Mouse (Mus musculus) myocyte (in vitro differentiated cells): ENCODE measurements around the gene Selenoo. TPM values are rescaled to one million over a fixed set of nuclear protein-coding genes. Genes with fewer than 3 reads are reported as not detected.

Source experiments
- H3K27me3 ChIP-seq: one replicate; pipeline ENCODE4 v1.6.1; 2011; ENCODE audit not compliant: control insufficient read depth, insufficient read depth, insufficient read length
- H3K36me3 ChIP-seq: one replicate; pipeline ENCODE4 v1.6.1; 2011; ENCODE audit not compliant: control insufficient read depth, insufficient read depth
- H3K4me2 ChIP-seq: one replicate; pipeline ENCODE4 v1.6.1; 2011; ENCODE audit warnings: low read depth, control low read depth
- H3K4me3 ChIP-seq: one replicate; pipeline ENCODE4 v1.5.1; 2011; ENCODE audit warnings: mild to moderate bottlenecking, control low read depth, moderate library complexity
- H3K79me2 ChIP-seq: one replicate; pipeline ENCODE4 v1.6.1; 2011; ENCODE audit not compliant: control insufficient read depth, insufficient read depth
- H3ac ChIP-seq: one replicate; pipeline ENCODE4 v1.6.1; 2011; ENCODE audit not compliant: control insufficient read depth, insufficient read length
- CEBPB ChIP-seq: IDR thresholded peaks from 2 replicates; pipeline ENCODE4 v1.6.1; 2011; ENCODE audit warnings: mild to moderate bottlenecking, moderate library complexity; ENCODE audit not compliant: poor library complexity, insufficient read depth, severe bottlenecking
- MAX ChIP-seq: IDR thresholded peaks from one replicate; pipeline ENCODE4 v1.6.1; 2011; ENCODE audit warnings: low read depth, mild to moderate bottlenecking, control low read depth
- MYOD1 ChIP-seq, 3 experiments: IDR thresholded peaks; one replicate each; pipeline ENCODE4 v1.6.1; 2011; ENCODE audit warnings: control low read depth in 2 of 3, low read depth in 2 of 3, mild to moderate bottlenecking in 2 of 3, moderate library complexity in 1 of 3; ENCODE audit not compliant: insufficient read length in 2 of 3, control insufficient read depth in 1 of 3
- MYOG ChIP-seq, 3 experiments: IDR thresholded peaks; one replicate each; pipeline ENCODE4 v1.6.1; 2011; ENCODE audit warnings: control low read depth in 2 of 3, low read depth in 2 of 3, mild to moderate bottlenecking in 2 of 3; ENCODE audit not compliant: insufficient read length in 2 of 3, control insufficient read depth in 1 of 3, insufficient read depth in 1 of 3
- POLR2A ChIP-seq: IDR thresholded peaks from one replicate; pipeline ENCODE4 v1.6.1; 2011; ENCODE audit warnings: low read depth, mild to moderate bottlenecking, control low read depth, moderate library complexity; ENCODE audit not compliant: insufficient read length
- POLR2AphosphoS2 ChIP-seq: IDR thresholded peaks from one replicate; pipeline ENCODE4 v1.6.1; 2011; ENCODE audit warnings: low read depth, control low read depth; ENCODE audit not compliant: insufficient read length
- REST ChIP-seq: IDR thresholded peaks from one replicate; pipeline ENCODE4 v1.6.1; 2011; ENCODE audit warnings: mild to moderate bottlenecking, control low read depth, moderate library complexity; ENCODE audit not compliant: insufficient read depth, insufficient read length
- SRF ChIP-seq: IDR thresholded peaks from one replicate; pipeline ENCODE4 v1.6.1; 2011; ENCODE audit warnings: low read depth; ENCODE audit not compliant: control insufficient read depth, insufficient read length
- TCF12 ChIP-seq: IDR thresholded peaks from one replicate; pipeline ENCODE4 v1.6.1; 2011; ENCODE audit warnings: mild to moderate bottlenecking, control low read depth; ENCODE audit not compliant: poor library complexity, insufficient read depth, severe bottlenecking
- TCF3 ChIP-seq: IDR thresholded peaks from one replicate; pipeline ENCODE4 v1.6.1; 2011; ENCODE audit warnings: low read depth, control low read depth; ENCODE audit not compliant: insufficient read length
- USF1 ChIP-seq: IDR thresholded peaks from one replicate; pipeline ENCODE4 v1.6.1; 2011; ENCODE audit warnings: low read depth, mild to moderate bottlenecking, control low read depth, moderate library complexity
- polyA plus RNA-seq: library from polyadenylated mRNA; unstranded; fragments of >200 nt; fragmentation: generic; extraction: Trizol; gene quantifications from one replicate; pipeline ENCODE4 v1.2.1, GENCODE M21; 2012; ENCODE audit warnings: missing spikeins

Selenoo gene
- polyA plus RNA-seq, 1 experiment, result 23.8 TPM

DNA sequence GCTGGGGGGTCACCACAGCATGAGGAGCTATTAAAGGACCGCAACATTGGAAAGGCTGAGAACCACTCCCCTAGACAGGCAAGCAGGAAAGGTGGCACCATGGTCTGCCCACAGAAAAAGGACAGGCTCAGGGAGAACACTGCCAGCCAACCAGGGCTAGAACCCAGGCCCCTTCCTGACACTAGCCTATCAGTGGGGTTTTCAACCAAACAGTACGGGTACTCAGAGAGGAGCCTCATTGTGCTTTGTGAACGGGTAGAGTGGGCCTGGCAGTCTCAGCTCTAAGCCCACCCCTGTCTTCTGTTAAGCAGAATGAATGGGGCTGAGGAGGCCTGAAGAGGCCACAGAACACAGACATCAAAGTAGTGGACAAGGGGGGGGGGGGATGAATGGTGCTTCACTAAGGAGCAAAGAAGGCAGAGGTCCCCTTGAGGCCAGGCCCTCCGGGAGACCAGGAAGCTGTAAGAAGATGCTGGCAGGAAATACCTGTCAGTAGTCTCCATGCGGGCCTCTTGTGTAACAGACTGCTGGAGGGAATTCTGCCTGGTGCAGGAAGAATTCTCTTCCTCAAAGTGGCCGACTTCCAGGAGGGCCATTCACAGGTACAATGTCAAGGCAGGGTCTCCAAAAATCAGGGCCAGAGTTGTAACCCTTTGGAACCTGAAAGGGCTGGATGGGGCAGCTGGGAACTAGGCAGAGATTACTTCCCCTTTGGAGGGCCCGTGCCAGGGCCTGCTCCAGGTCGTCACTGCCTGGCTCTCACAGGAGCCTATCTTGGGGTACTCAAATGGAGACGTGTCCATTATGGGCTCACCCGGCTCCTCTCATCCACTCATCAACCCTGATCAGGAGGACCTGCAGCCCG, 14.0 kb upstream of the Selenoo start, which contains the start of gene Trabd:
TSS of gene Trabd (plus strand) at position 512 of the 865 bp plus-strand sequence.
- H3K4me3 ChIP-seq, result peak within 1 kb of the TSS; percentile 87
- peak within 1 kb of the TSS; percentile 98 for H3K4me2 ChIP-seq
- peaks cover 2% of the 10 kb centered on the region for H3K27me3 ChIP-seq
- H3K79me2 ChIP-seq, result peaks cover 38% of the 10 kb centered on the region
- TF ChIP-seq MYOG (IDR thresholded peaks at IDR 0.05; ENCODE audit: control insufficient read depth in 1 of 3, insufficient read depth in 1 of 3, insufficient read length in 2 of 3, low read depth in 2 of 3), result no peak
- TF ChIP-seq TCF3, result no peak
- no peak for TF ChIP-seq TCF12
- no peak for TF ChIP-seq MAX
- no peak for TF ChIP-seq CEBPB
- no peak for TF ChIP-seq USF1
- no peak for TF ChIP-seq POLR2AphosphoS2
- no peak for TF ChIP-seq POLR2A
- TF ChIP-seq MYOD1 (IDR thresholded peaks at IDR 0.05; ENCODE audit: control insufficient read depth in 1 of 3, insufficient read length in 2 of 3, low read depth in 2 of 3), result no peak
- no peak for TF ChIP-seq SRF
- H3ac ChIP-seq, result peak within 1 kb of the TSS; percentile 68
- H3K36me3 ChIP-seq, result no peaks in the 10 kb centered on the region

DNA sequence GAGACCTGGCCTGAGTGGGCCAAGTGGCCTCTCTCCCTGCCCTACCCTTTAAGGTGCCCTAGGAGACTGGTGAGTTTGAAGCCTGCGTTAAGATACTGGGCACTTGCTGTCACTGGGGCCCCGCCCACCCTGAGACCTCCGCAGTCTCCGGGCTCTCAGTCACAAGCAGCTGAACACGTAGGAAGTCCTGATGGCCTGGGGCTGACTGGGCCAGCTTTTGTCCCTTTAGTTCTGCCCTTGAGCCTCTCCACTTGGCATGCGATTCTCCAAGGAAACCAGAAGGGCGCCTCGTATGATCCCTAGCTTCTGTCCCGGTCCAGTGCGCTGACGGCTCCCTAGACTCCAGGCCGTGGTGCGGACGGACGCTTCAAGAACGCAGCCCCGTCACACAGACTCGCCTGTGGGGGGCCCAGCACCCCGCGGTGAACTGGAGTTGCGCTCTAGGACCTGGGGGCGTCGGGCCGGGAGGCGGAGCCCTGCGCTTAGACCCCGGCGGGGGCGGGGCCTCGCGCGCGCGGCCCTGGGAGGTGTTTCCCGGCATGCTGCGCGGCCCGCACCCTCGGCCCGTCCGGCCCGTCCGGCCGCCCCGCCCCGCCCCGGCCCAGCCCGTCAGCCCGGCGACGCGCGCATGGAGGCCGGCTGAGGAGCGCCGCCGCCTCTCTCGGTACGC, 13.3 kb upstream of the Selenoo start:
- Histone ChIP-seq H3K4me2 (peak overlapping the region; percentile 98), H3K79me2 (peaks cover 44% of the 10 kb centered on the region)
- no peak for TF ChIP-seq MAX
- TF ChIP-seq MYOD1 (IDR thresholded peaks at IDR 0.05; ENCODE audit: control insufficient read depth in 1 of 3, insufficient read length in 2 of 3, low read depth in 2 of 3), result peak in 1 of 3 experiments; percentile 40
- TF ChIP-seq MYOG (IDR thresholded peaks at IDR 0.05; ENCODE audit: control insufficient read depth in 1 of 3, insufficient read depth in 1 of 3, insufficient read length in 2 of 3, low read depth in 2 of 3), result no peak
- TF ChIP-seq REST, result no peak
- TF ChIP-seq POLR2AphosphoS2, result peak; percentile 55
- TF ChIP-seq TCF3, result no peak
- TF ChIP-seq POLR2A, result peak; percentile 72
- TF ChIP-seq CEBPB, result no peak

DNA sequence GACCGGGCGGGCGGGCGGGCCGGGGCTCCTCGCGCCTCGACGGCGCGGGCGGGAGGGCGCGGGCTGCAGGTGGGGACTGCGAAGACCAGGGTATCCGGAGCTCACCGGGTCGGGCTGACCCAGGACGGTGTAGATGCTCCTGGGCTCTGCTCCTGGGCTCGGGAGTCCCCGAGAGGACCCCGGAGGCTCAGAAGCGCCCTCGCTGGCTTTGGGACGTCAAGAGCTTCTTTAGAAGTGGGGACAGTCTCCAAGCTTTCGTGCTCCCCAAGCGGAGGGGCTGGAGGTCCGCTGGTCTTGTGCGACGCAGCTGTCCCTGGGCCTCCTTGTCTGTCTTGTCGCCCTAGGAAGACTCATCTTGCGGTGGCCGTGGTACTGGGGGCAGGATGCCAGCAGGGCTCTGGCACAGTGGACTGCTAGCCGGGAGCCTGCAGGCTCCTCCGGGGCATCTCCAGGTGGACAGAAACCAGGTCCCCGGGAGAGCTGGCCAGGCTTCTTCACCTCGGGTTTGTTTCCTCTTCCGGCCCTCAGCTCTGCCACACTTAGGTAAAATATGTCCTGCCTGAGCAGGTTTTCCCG, 12.6 kb upstream of the Selenoo start:
- TF ChIP-seq MYOD1 (IDR thresholded peaks at IDR 0.05; ENCODE audit: control insufficient read depth in 1 of 3, insufficient read length in 2 of 3, low read depth in 2 of 3) (peak; percentile 55 to 85 (median 83)), MYOG (IDR thresholded peaks at IDR 0.05; ENCODE audit: control insufficient read depth in 1 of 3, insufficient read depth in 1 of 3, insufficient read length in 2 of 3, low read depth in 2 of 3) (peak; percentile 54 to 79 (median 59)), REST (no peak)
- Histone ChIP-seq H3K4me2 (peak overlapping the region; percentile 88), H3K27me3 (no peaks in the 10 kb centered on the region), H3K79me2 (peaks cover 44% of the 10 kb centered on the region), H3ac (peak overlapping the region; percentile 68), H3K4me3 (peak overlapping the region; percentile 87), H3K36me3 (no peaks in the 10 kb centered on the region)

More for the DNA sequence above, 13.3 kb upstream of the Selenoo start:
- peak overlapping the region; percentile 68 for H3ac ChIP-seq
- H3K36me3 ChIP-seq, result no peaks in the 10 kb centered on the region
- no peaks in the 10 kb centered on the region for H3K27me3 ChIP-seq
- H3K4me3 ChIP-seq, result peak overlapping the region; percentile 87

DNA sequence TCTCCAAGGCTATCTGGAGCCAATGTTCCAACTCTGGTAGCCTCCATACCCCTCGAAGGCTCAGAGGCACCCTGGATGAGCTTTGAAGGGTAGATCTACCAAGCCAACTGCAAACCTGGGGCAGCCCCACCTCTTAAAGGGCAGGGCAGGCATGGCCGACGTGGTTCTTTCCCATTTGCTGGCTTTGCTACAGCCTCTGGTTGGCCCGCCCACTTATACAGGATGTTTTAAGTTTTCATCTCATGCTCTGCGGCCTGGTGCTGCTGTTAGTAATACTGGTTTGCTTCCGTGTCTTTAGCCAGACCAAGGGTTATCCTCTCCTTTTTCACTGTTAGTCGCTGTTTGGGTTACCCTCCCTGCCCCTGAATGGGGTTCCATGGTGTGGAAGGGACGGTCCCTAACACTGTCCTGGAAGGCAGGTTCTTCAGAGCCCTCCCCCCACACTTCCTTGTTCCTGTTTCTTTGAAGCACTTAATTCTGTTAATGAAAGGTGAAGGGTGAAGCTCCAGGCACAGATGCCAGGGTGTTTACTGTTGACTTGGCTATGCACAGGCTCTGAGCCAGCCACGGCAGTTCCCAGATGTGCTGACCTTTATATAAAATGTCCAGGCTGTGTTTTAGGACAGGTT, 10.6 kb upstream of the Selenoo start:
- H3K4me3 ChIP-seq, result peak overlapping the region; percentile 87
- peak overlapping the region; percentile 88 for H3K4me2 ChIP-seq
- H3K36me3 ChIP-seq, result peaks cover 10% of the 10 kb centered on the region
- no peak overlapping the region for H3ac ChIP-seq
- no peaks in the 10 kb centered on the region for H3K27me3 ChIP-seq
- peaks cover 44% of the 10 kb centered on the region for H3K79me2 ChIP-seq
- TF ChIP-seq TCF3 (no peak), CEBPB (no peak)

DNA sequence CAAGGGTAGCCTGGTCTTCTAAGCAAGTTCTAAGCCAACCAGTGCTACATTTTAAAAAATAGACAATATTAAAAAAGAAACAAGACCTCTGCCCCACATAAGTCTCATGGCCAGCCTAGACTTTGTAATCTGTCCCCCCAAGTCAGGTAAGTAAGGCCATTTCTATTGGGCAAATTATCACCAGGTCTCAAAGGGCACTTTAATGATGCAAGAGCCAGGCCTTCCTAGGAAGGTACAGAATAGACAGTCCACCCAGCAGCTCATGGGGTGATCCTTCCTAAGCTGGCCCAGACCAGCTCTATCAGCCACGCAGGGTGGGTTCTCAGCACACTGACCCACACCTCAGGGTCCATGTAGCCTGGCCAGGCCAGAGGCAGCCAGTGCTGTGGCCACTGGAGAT, 5.0 kb upstream of the Selenoo start:
- Histone ChIP-seq H3K4me3 (no peak overlapping the region), H3ac (no peak overlapping the region), H3K36me3 (peaks cover 30% of the 10 kb centered on the region), H3K27me3 (no peaks in the 10 kb centered on the region), H3K79me2 (peaks cover 15% of the 10 kb centered on the region), H3K4me2 (no peak overlapping the region)
- no peak for TF ChIP-seq MYOG (IDR thresholded peaks at IDR 0.05; ENCODE audit: control insufficient read depth in 1 of 3, insufficient read depth in 1 of 3, insufficient read length in 2 of 3, low read depth in 2 of 3)
- TF ChIP-seq MAX, result no peak
- no peak for TF ChIP-seq POLR2AphosphoS2
